Mouse (Mus musculus) heart, embryonic 13.5 days (tissue): ENCODE data around the gene Pgls. TPM values are rescaled to one million over a fixed set of nuclear protein-coding genes. Genes with fewer than 3 reads are reported as not detected.

Source experiments
- ATAC-seq: fragments of 200-750 bp; cut with Nextera tagmentation; 2 replicates; pipeline ENCODE4 v1.8.0; 2017; ENCODE audit warnings: moderate TSS enrichment; ENCODE audit not compliant: insufficient number of reproducible peaks, low FRiP score, low TSS enrichment; ENCODE audit errors: extremely low read depth
- H3K27ac ChIP-seq: fragments of 300-500 bp; sonication (generic); replicated peaks from 2 replicates; pipeline ENCODE4 v1.5.1; 2015; ENCODE audit warnings: moderate library complexity, mild to moderate bottlenecking, inconsistent platforms
- H3K27me3 ChIP-seq: fragments of 300-500 bp; sonication (generic); replicated peaks from 2 replicates; pipeline ENCODE4 v1.6.1; 2015; ENCODE audit warnings: mild to moderate bottlenecking, inconsistent platforms
- H3K36me3 ChIP-seq: fragments of 300-500 bp; sonication (generic); 2 replicates; pipeline ENCODE4 v1.6.1; 2015; ENCODE audit warnings: mild to moderate bottlenecking, inconsistent platforms
- H3K4me1 ChIP-seq: fragments of 300-500 bp; sonication (generic); 2 replicates; pipeline ENCODE4 v1.6.1; 2015; ENCODE audit warnings: inconsistent platforms
- H3K4me2 ChIP-seq: fragments of 300-500 bp; sonication (generic); 2 replicates; pipeline ENCODE4 v1.6.1; 2015; ENCODE audit warnings: inconsistent platforms, mild to moderate bottlenecking, moderate library complexity
- H3K4me3 ChIP-seq: fragments of 300-500 bp; sonication (generic); 2 replicates; pipeline ENCODE4 v1.5.1; 2015; ENCODE audit warnings: moderate library complexity, mild to moderate bottlenecking, inconsistent platforms
- H3K9ac ChIP-seq: fragments of 300-500 bp; sonication (generic); 2 replicates; pipeline ENCODE4 v1.6.1; 2015; ENCODE audit warnings: inconsistent platforms, mild to moderate bottlenecking, moderate library complexity
- H3K9me3 ChIP-seq: fragments of 300-500 bp; sonication (generic); 2 replicates; pipeline ENCODE4 v1.6.1; 2016; ENCODE audit warnings: inconsistent platforms
- WGBS: fragments of 180-500 bp; shearing (Covaris S2); methylation state at CpG from one replicate; pipeline ENCODE4 v1.1.7; 2015; ENCODE audit warnings: mixed read lengths; 5-methylcytosine and 5-hydroxymethylcytosine counted together
- polyA plus RNA-seq: library from polyadenylated mRNA; unstranded; fragments of >200 nt; fragmentation: Nextera tagmentation; extraction: Ambion mirVana; gene quantifications from 2 replicates; pipeline ENCODE4 v1.2.1, GENCODE M21; 2015

The Pgls gene
- polyA plus RNA-seq, 1 experiment from 2014 or later, result 169 TPM

DNA sequence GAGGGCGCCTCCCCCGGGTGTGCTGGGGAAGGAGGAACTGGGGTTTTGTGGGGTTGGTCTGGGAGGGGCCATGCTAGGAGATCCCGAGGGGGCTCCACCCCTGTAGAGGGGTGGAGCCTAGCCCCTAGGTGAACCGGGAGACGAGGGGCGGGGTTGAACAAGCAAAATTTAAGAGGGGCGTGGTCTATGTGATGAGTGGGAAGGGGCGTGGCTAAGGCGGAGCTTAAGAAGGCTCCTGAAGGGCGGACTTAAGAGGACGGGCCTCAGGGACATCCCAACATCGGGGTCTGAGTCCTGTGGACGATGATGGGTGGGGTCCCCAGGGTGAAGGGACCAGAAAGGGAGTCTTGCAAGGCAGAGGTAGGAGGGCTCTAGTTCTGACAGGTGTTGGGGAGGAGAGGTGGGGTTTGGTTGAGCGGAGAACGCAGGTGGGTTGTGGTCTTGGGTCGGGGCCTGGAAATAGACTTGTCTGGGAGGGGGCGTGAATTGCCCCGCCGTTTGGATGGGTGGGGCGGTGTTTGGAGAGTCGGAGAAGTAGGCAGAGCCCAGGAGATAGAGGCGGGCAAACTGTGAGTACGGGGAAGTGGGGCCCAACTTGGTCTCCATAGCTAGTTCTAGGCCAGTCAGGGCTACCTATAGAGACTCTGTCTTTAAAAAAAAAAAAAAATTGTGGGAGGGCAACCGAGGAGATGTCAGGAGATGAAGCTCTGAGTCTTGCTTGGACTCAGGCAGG, 32.9 kb upstream of the Pgls start:
- 5% methylated on average over 24 of the region's 24 CpGs for WGBS

DNA sequence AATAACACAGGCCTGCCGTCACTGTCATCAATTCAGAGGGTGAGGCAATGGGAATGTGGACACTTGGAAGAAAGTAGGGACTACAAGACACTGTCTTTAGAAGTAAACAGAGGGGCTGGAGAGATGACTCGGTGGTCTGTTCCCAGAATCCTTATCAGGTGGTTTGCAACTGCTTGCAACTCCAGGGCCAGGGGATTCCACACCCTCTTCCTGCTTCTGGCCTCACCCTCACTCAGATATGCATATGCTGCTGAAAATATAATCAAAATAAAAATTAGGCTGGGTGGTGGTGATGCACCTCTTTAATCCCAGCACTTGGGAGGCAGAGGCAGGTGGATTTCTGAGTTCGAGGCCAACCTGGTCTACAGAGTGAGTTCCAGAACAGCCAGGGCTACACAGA, 31.9 kb upstream of the Pgls start:
- no peak overlapping the region for H3K4me2 ChIP-seq
- peaks cover 22% of the 10 kb centered on the region for H3K4me1 ChIP-seq
- no peak for ATAC-seq
- peaks cover 97% of the 10 kb centered on the region for H3K27me3 ChIP-seq
- H3K36me3 ChIP-seq, result no peaks in the 10 kb centered on the region
- no peak overlapping the region for H3K27ac ChIP-seq
- H3K9ac ChIP-seq, result no peak overlapping the region
- WGBS, result 64% methylated on average over 3 of the region's 3 CpGs
- H3K9me3 ChIP-seq, result peaks cover 7% of the 10 kb centered on the region; the same call in 1 of the 2 replicates
- H3K4me3 ChIP-seq, result no peak overlapping the region

More for the DNA sequence above, 32.9 kb upstream of the Pgls start:
- H3K36me3 ChIP-seq, result no peaks in the 10 kb centered on the region
- H3K4me2 ChIP-seq, result peak overlapping the region; percentile 70
- peak; percentile 66; the same call in 1 of the 2 replicates for ATAC-seq
- peaks cover 88% of the 10 kb centered on the region for H3K27me3 ChIP-seq
- H3K9ac ChIP-seq, result peak overlapping the region; percentile 64
- H3K4me1 ChIP-seq, result peaks cover 25% of the 10 kb centered on the region
- H3K27ac ChIP-seq, result no peak overlapping the region
- H3K9me3 ChIP-seq, result peaks cover 3% of the 10 kb centered on the region; the same call in 1 of the 2 replicates
- H3K4me3 ChIP-seq, result peak overlapping the region; percentile 49

DNA sequence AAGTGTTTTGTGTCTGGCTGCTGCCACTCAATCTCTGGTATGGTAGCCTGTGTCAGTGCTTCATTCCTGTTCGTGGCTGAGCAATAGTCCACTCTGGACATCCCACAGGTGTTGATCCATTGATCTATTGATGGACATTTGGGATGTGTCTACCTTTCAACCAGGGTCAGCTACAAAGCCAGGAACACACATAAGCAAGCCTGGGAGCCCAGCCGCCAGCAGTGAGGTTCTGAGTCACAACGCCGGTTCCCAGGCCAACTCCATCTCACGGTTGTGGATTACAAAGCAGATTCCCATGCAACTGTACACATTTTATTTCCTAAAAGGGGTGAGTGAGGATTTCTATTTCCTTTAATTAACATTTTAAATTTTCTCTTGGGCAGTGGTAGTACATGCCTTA, 31.2 kb upstream of the Pgls start:
- H3K27me3 ChIP-seq, result peaks cover 96% of the 10 kb centered on the region
- H3K4me1 ChIP-seq, result peaks cover 22% of the 10 kb centered on the region
- 79% methylated on average over 5 of the region's 5 CpGs for WGBS
- H3K9ac ChIP-seq, result no peak overlapping the region
- H3K4me3 ChIP-seq, result no peak overlapping the region
- no peak overlapping the region for H3K4me2 ChIP-seq
- peaks cover 7% of the 10 kb centered on the region; the same call in 1 of the 2 replicates for H3K9me3 ChIP-seq
- no peak overlapping the region for H3K27ac ChIP-seq
- H3K36me3 ChIP-seq, result no peaks in the 10 kb centered on the region
- no peak for ATAC-seq

DNA sequence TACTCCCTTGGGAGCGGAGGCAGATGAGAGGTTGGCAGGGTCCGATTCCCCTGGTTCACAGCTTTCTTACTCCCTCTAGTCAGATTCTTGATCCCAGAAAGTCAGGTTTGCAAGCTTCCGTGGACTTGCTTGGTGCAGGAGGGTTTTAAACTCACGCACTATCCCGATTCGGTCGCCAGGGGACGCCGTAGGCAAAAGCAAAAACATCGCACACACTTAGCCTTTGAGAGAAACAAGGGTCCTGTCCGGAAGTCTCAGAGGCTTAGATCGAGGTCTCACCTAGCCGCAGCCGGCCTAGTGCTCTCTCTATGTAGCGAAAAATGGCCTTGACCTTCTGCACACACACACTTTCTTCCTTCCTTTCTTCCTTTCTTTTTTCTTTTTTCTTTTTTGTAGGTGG, 30.6 kb upstream of the Pgls start:
- 3% methylated on average over 15 of the region's 15 CpGs for WGBS
- H3K4me1 ChIP-seq, result peaks cover 22% of the 10 kb centered on the region
- no peak overlapping the region for H3K9ac ChIP-seq
- no peak overlapping the region for H3K27ac ChIP-seq
- peaks cover 7% of the 10 kb centered on the region; the same call in 1 of the 2 replicates for H3K9me3 ChIP-seq
- no peak overlapping the region for H3K4me2 ChIP-seq
- no peak overlapping the region for H3K4me3 ChIP-seq
- H3K27me3 ChIP-seq, result peaks cover 96% of the 10 kb centered on the region
- no peak for ATAC-seq
- no peaks in the 10 kb centered on the region for H3K36me3 ChIP-seq

DNA sequence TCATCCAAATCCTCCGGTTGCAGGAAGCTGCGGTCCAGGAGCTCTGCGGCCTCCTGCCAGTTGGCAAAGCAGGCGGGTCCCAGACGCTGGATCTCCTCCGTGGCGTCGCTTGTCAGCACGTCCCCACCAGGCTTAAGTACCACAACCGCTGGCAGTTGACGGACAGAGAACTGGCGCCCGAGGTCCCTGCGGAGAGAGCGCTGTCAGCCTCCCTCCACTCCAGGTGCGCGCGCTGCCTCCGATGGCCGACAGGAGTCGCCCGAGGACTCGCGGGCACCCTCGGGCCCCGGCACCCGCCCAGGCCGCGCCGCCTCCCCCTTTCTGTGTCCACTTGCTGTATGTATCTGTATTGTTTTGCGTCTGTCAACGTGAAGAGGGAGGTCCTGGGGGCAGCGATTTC, 29.2 kb upstream of the Pgls start:
- H3K4me3 ChIP-seq, result peak overlapping the region; percentile 40
- H3K36me3 ChIP-seq, result no peaks in the 10 kb centered on the region
- H3K27ac ChIP-seq, result no peak overlapping the region
- H3K27me3 ChIP-seq, result peaks cover 93% of the 10 kb centered on the region
- peak overlapping the region; percentile 64 for H3K9ac ChIP-seq
- H3K4me2 ChIP-seq, result peak overlapping the region; percentile 61
- peaks cover 22% of the 10 kb centered on the region for H3K4me1 ChIP-seq
- 2% methylated on average over 33 of the region's 33 CpGs for WGBS
- ATAC-seq, result no peak
- H3K9me3 ChIP-seq, result peaks cover 7% of the 10 kb centered on the region; the same call in 1 of the 2 replicates

DNA sequence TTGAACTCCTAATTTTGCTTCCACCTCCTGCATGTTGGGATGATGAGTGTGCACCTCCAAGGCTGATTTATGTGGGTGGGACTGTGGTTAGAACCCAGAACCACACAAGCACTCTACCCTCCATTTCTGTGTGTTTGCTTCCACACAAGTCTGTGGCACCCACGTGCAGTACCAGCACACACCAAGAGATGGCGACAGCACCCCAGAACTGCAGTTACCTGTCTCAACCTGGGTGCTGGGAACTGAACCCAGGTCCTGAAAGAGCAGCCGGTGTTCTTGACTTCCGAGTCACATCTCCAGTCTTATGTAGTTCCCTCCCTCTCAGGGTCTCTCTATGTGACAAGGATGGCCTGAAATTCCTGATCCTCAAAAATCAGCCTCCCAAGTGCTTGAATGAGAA, 28.0 kb upstream of the Pgls start:
- Histone ChIP-seq H3K4me2 (no peak overlapping the region), H3K9me3 (peaks cover 7% of the 10 kb centered on the region; the same call in 1 of the 2 replicates), H3K4me3 (no peak overlapping the region), H3K27ac (no peak overlapping the region), H3K9ac (no peak overlapping the region), H3K36me3 (no peaks in the 10 kb centered on the region), H3K27me3 (peaks cover 93% of the 10 kb centered on the region), H3K4me1 (peaks cover 21% of the 10 kb centered on the region)
- ATAC-seq, result no peak
- WGBS, result 77% methylated on average over 4 of the region's 4 CpGs

DNA sequence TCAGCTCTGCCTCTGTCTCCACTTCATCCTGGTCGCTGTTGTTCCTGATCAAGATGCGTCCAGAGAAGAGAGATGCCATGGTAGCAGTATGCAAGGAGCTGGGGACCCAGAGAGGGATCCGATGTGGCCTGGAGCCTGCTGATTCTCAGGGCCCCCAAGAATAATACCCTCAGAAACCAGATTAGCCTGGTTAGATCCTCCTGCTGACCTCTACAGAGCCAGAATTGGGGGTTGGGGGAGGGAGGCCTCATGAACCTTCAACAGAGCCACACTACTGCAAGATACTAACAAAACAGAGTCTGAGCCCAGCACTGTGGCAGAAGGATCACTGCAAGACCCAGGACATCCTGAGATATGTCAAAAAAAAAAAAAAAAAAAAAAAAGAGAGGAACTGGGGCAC, 25.5 kb upstream of the Pgls start, which contains the start of gene Nxnl1:
Gene Nxnl1 (minus strand): TSS at position 101 of the 400 bp plus-strand sequence.
- H3K9me3 ChIP-seq, result peaks cover 7% of the 10 kb centered on the region; the same call in 1 of the 2 replicates
- peaks cover 72% of the 10 kb centered on the region for H3K27me3 ChIP-seq
- H3K9ac ChIP-seq, result no peak within 1 kb of the TSS
- no peak within 1 kb of the TSS for H3K27ac ChIP-seq
- H3K4me1 ChIP-seq, result peaks cover 35% of the 10 kb centered on the region
- WGBS, result 58% methylated on average over 3 of the region's 3 CpGs
- no peaks in the 10 kb centered on the region for H3K36me3 ChIP-seq
- no peak for ATAC-seq
- H3K4me2 ChIP-seq, result no peak within 1 kb of the TSS
- H3K4me3 ChIP-seq, result no peak within 1 kb of the TSS

DNA sequence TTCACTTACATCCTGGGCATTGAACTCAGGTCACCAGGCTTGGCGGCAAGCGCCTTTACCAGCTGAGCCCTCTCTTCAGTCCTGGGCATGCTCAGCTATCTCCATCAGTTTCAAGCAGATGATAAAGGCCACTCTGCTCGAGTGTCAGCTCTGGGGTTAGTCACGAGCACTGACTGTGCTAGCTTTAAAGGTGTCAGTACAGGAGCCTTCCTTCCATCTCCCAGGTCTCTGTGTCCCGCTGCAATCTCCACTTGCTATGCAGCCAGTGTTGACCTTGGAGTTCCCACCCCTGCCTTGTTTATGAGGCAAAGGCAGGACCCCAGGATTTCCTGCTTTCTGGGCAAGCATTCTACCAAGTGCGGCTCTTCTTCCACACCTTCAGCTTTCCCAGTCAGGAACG, 24.4 kb upstream of the Pgls start:
- Histone ChIP-seq H3K36me3 (no peaks in the 10 kb centered on the region), H3K27ac (no peak overlapping the region), H3K4me2 (no peak overlapping the region), H3K9ac (no peak overlapping the region), H3K4me1 (peaks cover 35% of the 10 kb centered on the region), H3K4me3 (no peak overlapping the region), H3K27me3 (peaks cover 61% of the 10 kb centered on the region), H3K9me3 (peaks cover 7% of the 10 kb centered on the region; the same call in 1 of the 2 replicates)
- 57% methylated on average over 7 of the region's 7 CpGs for WGBS
- no peak for ATAC-seq

DNA sequence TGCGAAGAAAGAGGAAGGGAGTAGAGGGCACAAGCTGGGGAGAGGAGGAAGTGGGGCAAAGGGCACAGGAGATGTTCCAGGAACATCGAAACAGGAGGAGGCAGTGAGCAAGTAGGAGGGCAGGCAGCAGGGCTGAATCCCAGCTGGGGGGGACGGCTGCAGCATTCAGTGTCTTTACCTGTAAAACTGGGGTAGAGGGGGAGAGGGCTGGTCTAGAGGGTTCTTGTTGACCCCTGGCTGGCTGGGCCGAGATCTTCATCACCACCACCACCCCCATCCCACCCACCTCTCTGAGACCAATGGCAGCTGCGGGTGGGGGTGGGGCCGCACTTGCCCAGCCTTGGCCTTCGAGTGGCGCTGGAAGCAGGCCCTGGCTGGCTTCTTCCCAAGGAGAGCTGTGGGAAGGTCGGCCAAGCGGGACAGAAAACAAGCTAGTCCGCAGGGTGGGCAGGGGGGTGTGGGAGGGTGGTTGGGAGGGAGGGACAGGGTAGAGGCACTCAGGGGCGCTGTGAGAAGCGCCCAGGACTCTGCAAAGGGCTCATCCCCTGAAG, 23.5 kb upstream of the Pgls start, which contains the start of gene Slc27a1:
Gene Slc27a1 (plus strand): TSS at position 496 of the 551 bp plus-strand sequence.
- Histone ChIP-seq H3K9ac (peak within 1 kb of the TSS; percentile 71), H3K27ac (peak within 1 kb of the TSS; percentile 6; the same call in 1 of the 2 replicates), H3K9me3 (peaks cover 7% of the 10 kb centered on the region; the same call in 1 of the 2 replicates), H3K27me3 (peaks cover 52% of the 10 kb centered on the region), H3K4me1 (peaks cover 35% of the 10 kb centered on the region), H3K4me2 (peak within 1 kb of the TSS; percentile 89), H3K36me3 (no peaks in the 10 kb centered on the region), H3K4me3 (peak within 1 kb of the TSS; percentile 61)
- no peak for ATAC-seq
- WGBS, result 19% methylated on average over 13 of the region's 13 CpGs

DNA sequence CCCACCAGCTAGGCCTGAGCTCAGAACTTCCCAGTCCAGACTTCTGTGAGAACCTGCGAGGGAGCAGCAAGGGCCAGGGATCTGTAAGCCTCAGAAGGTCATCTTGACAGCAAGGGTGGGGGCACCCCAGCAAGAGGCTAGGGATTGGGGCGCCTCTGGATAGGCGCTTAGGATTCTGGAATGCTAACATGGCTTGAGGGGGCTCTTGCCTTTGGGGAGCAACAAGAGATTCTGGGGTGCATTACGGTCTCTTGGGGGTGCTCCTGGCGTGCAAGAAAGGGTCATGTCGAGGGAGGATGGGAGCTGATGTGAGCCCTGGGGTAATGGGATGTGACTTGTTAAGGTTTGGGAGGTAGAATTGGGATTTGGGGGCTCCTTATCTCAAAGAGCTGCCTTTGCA, 23.0 kb upstream of the Pgls start:
- Histone ChIP-seq H3K4me1 (peaks cover 35% of the 10 kb centered on the region), H3K9ac (peak overlapping the region; percentile 71), H3K27ac (peak overlapping the region; percentile 6; the same call in 1 of the 2 replicates), H3K9me3 (peaks cover 6% of the 10 kb centered on the region; the same call in 1 of the 2 replicates), H3K36me3 (no peaks in the 10 kb centered on the region), H3K4me3 (peak overlapping the region; percentile 61), H3K27me3 (peaks cover 48% of the 10 kb centered on the region), H3K4me2 (peak overlapping the region; percentile 89)
- ATAC-seq, result no peak
- 23% methylated on average over 6 of the region's 6 CpGs for WGBS

DNA sequence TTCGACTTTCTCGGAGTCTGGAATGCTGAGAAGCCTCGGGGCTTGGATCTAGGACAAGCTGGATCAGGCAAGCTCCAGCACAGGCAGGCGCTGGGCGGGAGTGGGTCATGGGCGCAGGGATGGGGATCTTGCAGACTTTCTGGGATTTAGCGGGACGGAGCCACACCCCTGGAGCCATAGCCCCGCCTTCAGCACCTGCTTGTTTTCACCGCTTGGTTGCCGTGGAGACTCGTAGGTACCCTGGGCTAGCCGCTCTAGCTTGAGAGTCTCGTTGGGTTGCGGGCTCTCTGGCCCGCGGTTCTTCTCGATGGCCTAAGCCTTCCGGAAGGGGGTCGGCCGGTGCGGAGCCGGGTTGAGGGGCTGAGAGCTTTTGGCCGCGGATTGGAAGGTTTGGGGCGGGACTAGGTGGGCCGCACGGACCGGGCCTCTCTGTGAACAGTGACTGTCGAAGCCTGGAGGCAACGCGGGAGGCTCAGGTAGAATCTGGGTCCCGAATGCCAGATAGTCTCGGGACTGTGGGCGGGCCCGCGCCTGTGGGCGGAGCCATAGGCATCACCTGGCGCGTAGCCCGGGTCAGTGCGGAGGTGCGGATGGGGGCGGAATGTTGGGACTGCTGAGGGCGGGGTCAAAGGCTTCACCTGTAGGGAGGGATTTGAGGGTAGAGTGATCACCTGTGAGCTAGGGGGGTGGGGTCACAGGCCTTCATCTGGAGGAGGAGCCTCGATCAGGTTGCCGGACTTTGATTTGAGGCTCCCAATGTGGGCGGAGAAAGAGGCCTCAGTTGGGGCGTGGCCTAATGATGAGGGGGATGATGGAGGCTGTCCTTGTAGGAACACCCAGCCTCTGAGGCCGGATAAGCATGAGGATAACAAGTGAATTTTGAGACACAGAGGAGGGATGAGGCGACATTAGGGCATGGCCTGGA, 22.3 kb upstream of the Pgls start:
- Histone ChIP-seq H3K9me3 (no peaks in the 10 kb centered on the region), H3K27ac (peak overlapping the region; percentile 40; the same call in 1 of the 2 replicates), H3K9ac (peak overlapping the region; percentile 85), H3K36me3 (no peaks in the 10 kb centered on the region), H3K4me1 (peaks cover 37% of the 10 kb centered on the region), H3K4me2 (peak overlapping the region; percentile 89), H3K27me3 (peaks cover 41% of the 10 kb centered on the region), H3K4me3 (peak overlapping the region; percentile 61)
- ATAC-seq, result peak; percentile 71
- under 1% methylated on average over 51 of the region's 51 CpGs for WGBS
